Mouse (Mus musculus): Measurements from ENCODE around the gene Per2.

Gene Per2

DNA sequence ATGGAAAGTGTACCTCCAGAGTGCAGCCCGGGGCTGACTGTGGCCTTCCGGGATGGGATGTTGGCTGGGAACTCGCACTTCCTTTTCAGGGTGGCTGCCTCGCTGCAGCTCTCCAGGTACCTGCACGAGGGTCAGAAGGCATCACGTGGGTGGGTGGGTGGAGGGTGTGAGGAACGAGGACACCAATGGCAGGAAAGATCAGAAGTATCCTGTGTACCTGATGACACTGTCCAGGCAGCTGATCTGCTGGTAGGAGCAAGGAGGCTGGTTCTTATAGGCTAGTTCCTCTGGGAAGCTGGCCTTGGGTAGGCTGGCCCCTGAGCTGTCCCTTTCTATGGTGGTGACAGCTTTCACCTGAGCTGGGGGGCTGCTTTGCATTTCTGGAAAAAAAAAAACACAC, 28.4 kb downstream of the Per2 start:
- no peak for DNase-seq

DNA sequence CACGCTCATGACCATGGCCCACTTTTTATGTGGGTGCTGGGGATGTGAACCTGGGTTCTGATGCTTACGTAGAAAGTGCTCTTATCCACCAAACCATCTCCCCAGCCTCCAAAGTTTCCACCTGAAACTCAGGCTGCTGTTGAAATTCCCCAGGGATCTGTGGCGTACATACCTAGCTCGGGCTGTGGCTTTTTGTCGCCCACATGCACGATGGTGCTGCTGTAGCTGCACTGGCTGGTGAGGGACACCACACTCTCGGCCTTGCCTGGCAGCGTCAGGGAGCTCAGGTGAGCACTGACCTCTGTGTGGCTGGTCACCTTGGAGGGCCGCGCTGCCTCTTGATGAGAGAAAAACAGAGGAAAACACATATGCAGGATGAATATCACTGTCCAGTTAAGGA, 29.9 kb downstream of the Per2 start:
- no peak for DNase-seq

- peak; percentile 86 to 94 for DNase-seq
Observed at GRCm38 (mm10) chr1:91428614-91429013, 30.5 kb downstream of the Per2 start.

DNA sequence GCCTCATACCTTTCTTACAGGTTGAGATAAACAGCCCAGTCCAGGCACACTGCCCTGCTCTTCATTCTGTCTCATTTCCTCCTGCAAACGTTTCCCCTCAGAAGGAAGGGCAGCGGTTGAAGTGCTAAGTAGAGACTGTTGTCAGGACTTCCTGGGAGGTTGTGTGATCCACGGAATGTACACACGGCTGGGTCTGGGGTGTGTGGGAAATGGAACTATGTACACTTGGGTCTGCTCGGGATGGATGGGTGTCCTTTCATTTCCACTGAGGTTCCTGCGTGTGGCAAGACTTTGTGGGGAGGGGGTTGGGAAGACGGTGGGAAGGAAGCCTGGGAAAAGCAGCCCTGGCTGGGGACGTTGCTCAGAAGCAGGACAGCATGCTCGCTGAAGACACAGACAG, 32.7 kb downstream of the Per2 start:
- no peak for DNase-seq

GRCm38 (mm10) chr1:91420601-91421065, 38.5 kb downstream of the Per2 start:
- DNase-seq = no peak

DNA sequence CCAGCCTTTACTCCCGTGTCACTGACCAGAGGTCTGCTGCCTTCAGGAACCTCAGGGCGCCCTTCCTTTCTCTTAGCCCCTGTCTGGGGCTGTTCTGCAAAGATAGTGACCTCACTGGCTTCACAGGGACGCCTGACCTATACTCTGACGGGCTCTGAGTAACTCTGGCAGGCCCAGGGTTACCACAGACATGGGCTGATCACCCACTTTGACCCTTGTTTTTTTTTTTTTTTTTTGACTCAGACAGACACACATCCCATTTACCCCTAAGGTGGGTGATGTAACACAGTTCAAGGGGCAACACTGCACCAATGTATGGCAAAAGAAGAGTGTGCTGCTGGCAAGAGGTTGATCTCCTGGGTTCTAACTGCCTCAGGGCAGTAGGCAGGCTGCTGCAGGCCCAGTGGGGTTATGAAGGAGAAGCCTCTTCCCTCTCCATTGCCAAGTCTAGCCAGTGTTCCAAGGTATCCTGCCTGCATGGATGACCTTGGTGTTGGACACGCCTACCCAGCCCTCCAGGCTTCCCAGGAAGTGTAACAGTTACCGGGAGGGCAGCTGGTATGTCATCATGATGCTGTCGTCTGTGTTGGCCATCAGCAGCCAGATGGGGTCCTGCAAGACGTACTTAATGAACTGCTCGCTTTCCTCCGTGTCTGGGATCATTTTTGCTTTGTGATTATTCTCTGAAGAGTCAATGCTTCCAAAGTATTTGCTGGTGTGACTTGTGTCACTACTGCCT, 39.1 kb downstream of the Per2 start:
- DNase-seq = no peak

- no peak for DNase-seq
Observed at GRCm38 (mm10) chr1:91417991-91418390, 41.1 kb downstream of the Per2 start.

DNA sequence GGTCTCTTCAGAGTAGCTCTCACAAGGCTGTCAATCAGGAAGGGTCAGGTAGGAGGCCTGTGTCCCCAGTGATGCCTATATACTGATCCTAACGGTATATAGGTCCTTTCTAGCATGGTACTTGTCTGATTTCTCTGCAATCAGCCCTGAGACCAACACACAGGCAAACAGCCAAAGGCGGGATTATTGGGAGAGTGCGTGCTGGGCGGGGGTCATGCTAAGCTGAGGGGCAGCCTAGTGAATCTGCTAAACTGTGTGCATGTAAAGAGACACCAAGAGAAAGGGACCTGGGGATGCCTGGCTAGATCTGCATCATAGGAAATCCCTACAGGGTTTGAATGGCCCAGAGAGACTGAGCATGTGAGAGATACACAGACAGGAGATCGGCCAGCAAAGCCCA, 43.8 kb downstream of the Per2 start:
- peak; percentile 32 to 41 for DNase-seq

GRCm38 (mm10) chr1:91414903-91415302, 44.2 kb downstream of the Per2 start:
- DNase-seq = peak; percentile 31 to 51

GRCm38 (mm10) chr1:91413898-91414594, 45.1 kb downstream of the Per2 start, which contains the start of gene Hes6:
Gene Hes6, minus strand, starts transcription at chr1:91414038.
- DNase-seq = peak; percentile 95 to 98

- DNase-seq = no peak
Observed at GRCm38 (mm10) chr1:91413536-91413897, 45.6 kb downstream of the Per2 start.

- peak; percentile 92 to 93 for DNase-seq
Observed at GRCm38 (mm10) chr1:91413030-91413506, 46.1 kb downstream of the Per2 start.

DNA sequence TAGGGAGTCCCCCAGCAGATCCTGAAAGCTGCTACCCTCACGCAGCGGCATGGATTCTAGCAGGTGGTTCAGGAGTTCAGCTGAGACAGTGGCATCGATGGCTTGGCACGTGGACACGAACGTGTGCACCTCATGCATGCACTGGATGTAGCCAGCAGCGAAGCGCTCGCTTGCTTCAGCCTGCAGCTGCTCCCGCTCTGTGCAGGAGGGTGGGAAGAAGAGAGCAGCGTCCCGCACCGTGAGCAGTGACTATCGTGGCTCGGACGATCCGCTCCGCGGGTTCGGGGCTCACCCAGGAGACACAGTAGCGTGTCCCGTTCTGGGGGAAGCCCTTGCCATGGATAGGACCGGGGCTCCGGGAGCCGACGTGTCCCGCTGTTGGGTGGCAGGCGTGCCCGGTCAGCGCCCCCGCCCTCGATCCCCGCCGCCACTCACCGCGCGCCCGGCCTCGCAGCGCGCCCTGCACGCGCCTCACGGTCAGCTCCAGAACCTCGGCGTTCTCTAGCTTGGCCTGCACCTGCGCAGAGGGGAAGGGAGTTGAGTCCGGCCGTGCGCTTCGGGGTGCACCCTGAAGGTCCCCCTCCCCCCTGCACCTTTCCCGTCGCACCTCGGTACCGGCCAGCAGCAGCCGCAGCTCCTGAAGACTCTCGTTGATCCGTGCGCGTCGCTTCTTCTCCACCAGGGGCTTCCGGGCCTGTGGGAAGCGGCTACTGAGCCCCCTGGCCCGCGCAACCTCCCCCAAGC, 46.7 kb downstream of the Per2 start:
- peak in 1 of 2 experiments; percentile 53 for DNase-seq

- peak; percentile 22 to 52 for DNase-seq
Observed at GRCm38 (mm10) chr1:91411631-91412285, 47.4 kb downstream of the Per2 start.

GRCm38 (mm10) chr1:91407819-91408218, 51.3 kb downstream of the Per2 start:
- DNase-seq = no peak

DNA sequence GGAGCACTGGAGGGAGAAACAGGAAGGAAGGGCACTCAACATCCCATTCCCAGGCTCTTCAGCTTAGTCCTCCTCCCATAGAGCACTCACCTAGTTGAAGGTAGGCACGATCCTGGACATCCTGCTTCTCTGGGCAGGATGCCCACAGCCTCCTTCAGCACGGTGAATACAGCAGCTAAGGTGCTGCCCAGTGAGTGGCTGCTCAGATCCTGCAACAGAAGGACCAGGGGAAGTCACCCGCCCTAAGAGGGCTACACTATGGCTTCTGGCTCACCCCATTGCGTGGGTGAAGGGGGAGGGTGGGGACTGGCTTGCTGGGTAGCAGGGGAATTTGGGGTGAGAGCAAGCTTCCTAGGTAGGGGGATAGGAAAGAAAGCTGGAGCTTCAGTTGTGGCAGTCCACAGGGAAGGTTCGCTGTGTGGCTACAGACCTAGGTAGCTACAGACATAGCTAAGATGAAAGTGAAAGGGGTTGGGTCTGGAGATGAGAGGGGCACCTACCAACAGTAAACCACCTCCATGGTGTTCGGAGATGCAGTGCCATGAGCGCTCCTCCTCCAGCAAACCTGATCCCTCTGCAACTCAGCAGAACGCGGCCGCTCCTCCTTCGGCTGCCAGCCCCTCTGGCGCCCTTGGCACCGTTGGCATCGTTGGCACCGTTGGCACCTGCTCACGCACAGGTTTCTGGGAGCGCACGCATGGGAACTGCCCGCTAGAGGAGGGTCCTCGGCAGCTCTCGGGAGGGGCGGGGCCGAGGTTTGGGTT, 53.5 kb downstream of the Per2 start:
- peak; percentile 93 for DNase-seq

GRCm38 (mm10) chr1:91404976-91405375, 54.1 kb downstream of the Per2 start:
- DNase-seq = no peak

GRCm38 (mm10) chr1:91398260-91399062, 60.7 kb downstream of the Per2 start, which contains the start of gene Ilkap:
Gene Ilkap, minus strand, starts transcription at chr1:91398815.
- peak; percentile 87 to 89 for DNase-seq

- DNase-seq = no peak
Observed at GRCm38 (mm10) chr1:91397927-91398259, 61.2 kb downstream of the Per2 start.

- no peak for DNase-seq
Observed at GRCm38 (mm10) chr1:91390369-91390768, 68.8 kb downstream of the Per2 start.

GRCm38 (mm10) chr1:91381091-91381471, 78.0 kb downstream of the Per2 start:
- no peak for DNase-seq

Measured in cerebellum, postnatal 14 days (tissue).